13 mouse cellular contexts compared by ENCODE assay signal in the genomic region with DNA sequence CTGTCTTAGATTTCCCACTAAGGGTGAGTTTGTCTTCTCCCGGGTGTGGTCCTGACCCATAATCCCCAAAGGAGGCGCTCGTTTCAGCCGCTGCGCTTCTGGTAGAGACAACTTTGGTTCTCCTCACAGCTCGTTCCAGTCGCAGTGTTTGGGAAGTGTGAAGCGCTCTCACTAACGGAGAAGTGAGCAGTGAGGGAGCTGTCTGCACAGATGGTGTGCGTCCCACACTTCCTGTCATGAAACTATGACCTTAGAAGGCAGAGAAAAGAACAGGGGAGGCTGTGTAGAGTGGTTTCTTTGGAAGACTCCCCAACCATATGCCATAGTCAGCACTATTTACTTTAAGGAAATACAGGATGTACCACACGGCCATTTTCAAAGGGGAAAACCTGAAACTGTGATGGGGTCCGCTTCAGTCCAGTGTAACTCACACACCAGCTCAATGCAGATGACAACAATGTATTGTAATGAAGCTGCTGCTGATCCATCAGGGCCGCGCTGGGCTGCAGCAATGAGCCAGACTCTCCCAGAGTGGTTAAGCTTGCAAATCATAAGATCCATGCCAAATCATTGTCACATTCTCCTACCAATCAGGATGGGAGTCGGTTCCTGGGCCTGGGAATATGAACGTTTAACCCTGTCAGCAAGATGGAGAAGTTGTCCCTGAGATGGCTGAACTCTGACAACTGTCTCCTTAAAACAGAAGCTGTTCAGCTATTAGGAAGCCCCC. TPM values are rescaled to one million over a fixed set of nuclear protein-coding genes. Genes with fewer than 3 reads are reported as not detected.
DNase-seq lines count a peak whose midpoint lies in the region; ATAC-seq lines count a peak whose summit lies in the region.
"Had no signal": no experiment of that assay in that cellular context is flagged by ENCODE, and none has a peak within 500 bp of the region (broad histone marks: within the 10 kb centered on the region; RNA-seq: fewer than 3 reads in every experiment).

No protein-coding gene starts in this region.

- no peak overlapping the region for H3K27ac ChIP-seq in heart, embryonic 12.5 days (ENCODE audit: poor library complexity, severe bottlenecking)
- 0 out of 2 replicates have a peak overlapping the region, but pooled peaks have one; percentile 6 for H3K27ac ChIP-seq in midbrain, embryonic 12.5 days (replicated peaks)
- no peak overlapping the region for H3K27ac ChIP-seq in midbrain, embryonic 16.5 days (ENCODE audit: low read length)
- H3K27ac ChIP-seq in neural tube, embryonic 15.5 days (replicated peaks): no peak overlapping the region
- H3K27ac ChIP-seq: embryonic facial prominence, embryonic 15.5 days; heart, embryonic 13.5 days had no signal

- no peak overlapping the region for H3K4me2 ChIP-seq in heart, embryonic 12.5 days
- no peak overlapping the region for H3K4me2 ChIP-seq in midbrain, embryonic 12.5 days (replicated peaks)
- H3K4me2 ChIP-seq in midbrain, embryonic 16.5 days (ENCODE audit: low read length): no peak overlapping the region
- H3K4me2 ChIP-seq in neural tube, embryonic 15.5 days: no peak overlapping the region
- H3K4me2 ChIP-seq: embryonic facial prominence, embryonic 15.5 days; heart, embryonic 13.5 days had no signal

- no peaks in the 10 kb centered on the region for H3K4me1 ChIP-seq in heart, embryonic 12.5 days (replicated peaks)
- no peaks in the 10 kb centered on the region for H3K4me1 ChIP-seq in midbrain, embryonic 12.5 days
- H3K4me1 ChIP-seq in midbrain, embryonic 16.5 days (ENCODE audit: control insufficient read depth, insufficient read depth, low read length): no peaks in the 10 kb centered on the region
- H3K4me1 ChIP-seq in neural tube, embryonic 15.5 days: no peaks in the 10 kb centered on the region
- H3K4me1 ChIP-seq: embryonic facial prominence, embryonic 15.5 days; heart, embryonic 13.5 days had no signal

- no peak overlapping the region for H3K4me3 ChIP-seq in heart, embryonic 12.5 days
- H3K4me3 ChIP-seq in midbrain, embryonic 12.5 days: no peak overlapping the region
- H3K4me3 ChIP-seq in midbrain, embryonic 16.5 days (ENCODE audit: low read depth, low read length): no peak overlapping the region
- no peak overlapping the region for H3K4me3 ChIP-seq in neural tube, embryonic 15.5 days (replicated peaks)
- H3K4me3 ChIP-seq: embryonic facial prominence, embryonic 15.5 days; heart, embryonic 13.5 days had no signal

- intact Hi-C loops in heart, postnatal 10 days (cut with DNase I): no loop called here

- ATAC-seq in heart, embryonic 12.5 days (ENCODE audit: insufficient number of reproducible peaks, low FRiP score): no peak
- no peak for ATAC-seq in midbrain, embryonic 12.5 days (ENCODE audit: low FRiP score, low read depth)
- ATAC-seq in midbrain, embryonic 16.5 days: no peak
- ATAC-seq in neural tube, embryonic 15.5 days (ENCODE audit: low FRiP score): no peak

- no peaks in the 10 kb centered on the region for H3K27me3 ChIP-seq in heart, embryonic 12.5 days (replicated peaks)
- H3K27me3 ChIP-seq in midbrain, embryonic 12.5 days: no peaks in the 10 kb centered on the region
- H3K27me3 ChIP-seq in midbrain, embryonic 16.5 days (ENCODE audit: control insufficient read depth, insufficient read depth, low read depth, low read length): no peaks in the 10 kb centered on the region
- H3K27me3 ChIP-seq in neural tube, embryonic 15.5 days (replicated peaks): no peaks in the 10 kb centered on the region
- H3K27me3 ChIP-seq: embryonic facial prominence, embryonic 15.5 days; heart, embryonic 13.5 days had no signal

- no peak overlapping the region for H3K9ac ChIP-seq in heart, embryonic 12.5 days
- H3K9ac ChIP-seq in midbrain, embryonic 12.5 days (replicated peaks): no peak overlapping the region
- H3K9ac ChIP-seq in midbrain, embryonic 16.5 days (ENCODE audit: low read depth, low read length): no peak overlapping the region
- H3K9ac ChIP-seq in neural tube, embryonic 15.5 days (replicated peaks): no peak overlapping the region
- H3K9ac ChIP-seq: embryonic facial prominence, embryonic 15.5 days; heart, embryonic 13.5 days had no signal

- H3K9me3 ChIP-seq in heart, embryonic 12.5 days (replicated peaks): no peaks in the 10 kb centered on the region
- H3K9me3 ChIP-seq in midbrain, embryonic 12.5 days: no peaks in the 10 kb centered on the region
- H3K9me3 ChIP-seq in midbrain, embryonic 16.5 days (replicated peaks; ENCODE audit: control insufficient read depth, low read length, poor library complexity, severe bottlenecking): no peaks in the 10 kb centered on the region
- H3K9me3 ChIP-seq in neural tube, embryonic 15.5 days (replicated peaks): no peaks in the 10 kb centered on the region
- H3K9me3 ChIP-seq: embryonic facial prominence, embryonic 15.5 days; heart, embryonic 13.5 days had no signal

- DNase-seq in heart, postnatal 10 days: peak; percentile 17 to 25
- DNase-seq in layer of hippocampus, adult 8-10 months (ENCODE audit: low spot score in 2 of 2): peak; percentile 46 to 51
- DNase-seq in embryo, embryonic 10 days (ENCODE audit: low spot score): no peak
- no peak for DNase-seq in ovary, adult 18-20 months (ENCODE audit: low spot score)
- DNase-seq: cerebellum, adult 11 months had no signal

- 72% methylated on average over 16 of the region's 16 CpGs for WGBS in heart, embryonic 12.5 days
- WGBS in midbrain, embryonic 12.5 days: 85% methylated on average over 16 of the region's 16 CpGs
- WGBS in midbrain, embryonic 16.5 days: 78% methylated on average over 16 of the region's 16 CpGs
- 88% methylated on average over 16 of the region's 16 CpGs for WGBS in neural tube, embryonic 15.5 days

- peaks cover 21% of the 10 kb centered on the region for H3K36me3 ChIP-seq in heart, embryonic 12.5 days
- peaks cover 31% of the 10 kb centered on the region for H3K36me3 ChIP-seq in midbrain, embryonic 12.5 days
- peaks cover 20% of the 10 kb centered on the region for H3K36me3 ChIP-seq in midbrain, embryonic 16.5 days (ENCODE audit: control insufficient read depth, insufficient read depth, low read length)
- peaks cover 21% of the 10 kb centered on the region for H3K36me3 ChIP-seq in neural tube, embryonic 15.5 days

RNA-seq across cellular contexts. Expression of gene Tal2, which starts 28.9 kb away (rescaled TPM):
- under 1 TPM in 1 of 2 experiments, not detected in 1; 0.22 TPM for total RNA-seq in heart, postnatal 10 days (2021)
- 0.05 and 0.08 TPM in 2 replicates for polyA plus RNA-seq in heart, embryonic 12.5 days (2016; fragmentation: Nextera tagmentation; extraction: Ambion mirVana)
- polyA plus RNA-seq in midbrain, embryonic 12.5 days (2016; fragmentation: Nextera tagmentation; extraction: Ambion mirVana): 40.5 and 44.2 TPM in 2 replicates
- 2.0 and 2.3 TPM in 2 replicates for polyA plus RNA-seq in midbrain, embryonic 16.5 days (2015; fragmentation: Nextera tagmentation; extraction: Ambion mirVana)
- total RNA-seq in layer of hippocampus, adult 8-10 months (2022): under 1 TPM; 0.10 to 0.20 (median 0.15) TPM
- 0.11 and 0.17 TPM in 2 replicates for polyA plus RNA-seq in neural tube, embryonic 15.5 days (2015; fragmentation: Nextera tagmentation; extraction: Ambion mirVana)
- total RNA-seq: layer of hippocampus, postnatal 14 days had no signal
- polyA plus RNA-seq: heart, embryonic 13.5 days; liver, embryonic 16.5 days had no signal

RNA-seq across cellular contexts. Expression of gene Fktn, which starts 36.8 kb away (rescaled TPM):
- 10 to 100 TPM; 13.1 to 15.0 TPM for total RNA-seq in heart, postnatal 10 days (2021)
- 20.8 TPM in 2 replicates for polyA plus RNA-seq in heart, embryonic 12.5 days (2016; fragmentation: Nextera tagmentation; extraction: Ambion mirVana)
- polyA plus RNA-seq in midbrain, embryonic 12.5 days (2016; fragmentation: Nextera tagmentation; extraction: Ambion mirVana): 27.9 and 29.5 TPM in 2 replicates
- polyA plus RNA-seq in midbrain, embryonic 16.5 days (2015; fragmentation: Nextera tagmentation; extraction: Ambion mirVana): 25.9 and 27.0 TPM in 2 replicates
- 10 to 100 TPM; 25.9 to 33.2 (median 29.3) TPM for total RNA-seq in layer of hippocampus, adult 8-10 months (2022)
- polyA plus RNA-seq in neural tube, embryonic 15.5 days (2015; fragmentation: Nextera tagmentation; extraction: Ambion mirVana): 25.8 and 26.9 TPM in 2 replicates

Comparison
In these comparisons a context has a peak if more than half of its experiments do, and no peak if none do; other contexts are left out.
1. RNA of gene Tal2, which starts 28.9 kb away (polyA plus RNA-seq): 40.5 to 44.2 TPM in midbrain, embryonic 12.5 days; 2.0 to 2.3 TPM in midbrain, embryonic 16.5 days, 0.11 to 0.17 TPM in neural tube, embryonic 15.5 days and 0.05 to 0.08 TPM in heart, embryonic 12.5 days; every median in the first group is over 10 times any median in the second.
2. DNase-seq: peak in heart, postnatal 10 days (2 of 2) and layer of hippocampus, adult 8-10 months (2 of 2); none in embryo, embryonic 10 days (single experiment) and ovary, adult 18-20 months (single experiment).